ENCODE assay signal across 1 mouse cellular context in the genomic region with DNA sequence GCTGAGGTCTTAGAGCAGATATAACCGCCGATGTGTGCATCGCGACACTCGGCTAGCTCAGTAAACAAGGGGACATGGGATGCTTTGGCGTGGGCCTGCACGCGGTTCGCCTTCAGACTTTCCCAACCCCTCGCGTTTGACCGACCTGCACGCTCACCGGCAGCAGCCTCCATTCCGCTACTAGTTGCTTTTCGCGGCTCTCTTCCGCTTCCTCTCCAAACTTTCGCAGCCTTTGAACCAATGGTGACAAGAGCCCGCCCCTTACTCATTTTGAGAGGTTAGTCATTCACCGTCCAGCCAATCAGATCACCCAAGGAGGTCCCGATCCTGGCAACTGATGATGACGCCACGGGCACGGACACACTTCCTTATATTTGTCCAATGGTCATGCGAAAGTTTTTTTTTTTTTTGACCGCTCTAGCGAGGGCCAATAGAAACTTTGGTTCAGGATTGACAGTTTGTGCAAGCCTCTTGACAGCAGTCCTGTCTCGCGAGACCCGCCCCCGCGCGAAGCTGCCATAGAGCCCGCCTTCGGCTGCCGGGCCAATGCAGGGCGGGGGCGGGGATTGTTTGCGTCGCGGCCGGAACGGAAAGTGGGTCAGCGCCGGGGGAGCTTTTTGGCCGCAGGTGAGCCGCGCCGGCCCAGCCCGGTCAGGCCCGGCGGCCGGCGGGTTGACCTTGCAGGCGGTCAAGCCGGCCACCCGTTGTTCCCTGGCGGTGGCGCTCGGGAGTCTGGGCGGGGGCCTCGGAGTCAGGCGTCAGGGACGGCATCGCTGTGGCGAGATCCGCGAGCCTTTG.
TF ChIP-seq lines count a peak whose summit lies in the region.

TSS of gene Nubp2 (minus strand) at position 216 of the 798 bp plus-strand sequence.
TSS of gene Spsb3 (plus strand) at position 510 of the 798 bp plus-strand sequence.

TF ChIP-seq in MEL, 35 proteins besides CTCF, POLR2A, EP300 and RAD21 (continued from another document):
- TF ChIP-seq MYC (IDR thresholded peaks at IDR 0.05; ENCODE audit: low read depth, low read length) (peak; percentile 78), GATA1 (IDR thresholded peaks at IDR 0.05; ENCODE audit: low read depth, low read length) (no peak), RCOR1 (IDR thresholded peaks at IDR 0.05; ENCODE audit: low read depth, low read length) (no peak), SIN3A (IDR thresholded peaks at IDR 0.05; ENCODE audit: low read length) (peak; percentile 99), USF1 (IDR thresholded peaks at IDR 0.05; ENCODE audit: low read depth, low read length) (0 out of 2 replicates have a peak, but pooled peaks have one; percentile 28), ZKSCAN1 (IDR thresholded peaks at IDR 0.05; ENCODE audit: low read depth, low read length) (peak; percentile 78; the same call in 1 of the 2 replicates), USF2 (IDR thresholded peaks at IDR 0.05; ENCODE audit: borderline replicate concordance in 1 of 2, insufficient read depth in 1 of 2, low read depth in 1 of 2, low read length in 2 of 2) (no peak), POLR2AphosphoS2 (IDR thresholded peaks at IDR 0.05; ENCODE audit: low read length) (peak; percentile 80; the same call in 1 of the 2 replicates), MEF2A (IDR thresholded peaks at IDR 0.05; ENCODE audit: extremely low read depth, insufficient replicate concordance, low read depth, low read length, poor library complexity, severe bottlenecking) (no peak), TAL1 (IDR thresholded peaks at IDR 0.05; ENCODE audit: low read length) (no peak), MAZ (IDR thresholded peaks at IDR 0.05; ENCODE audit: low read depth, low read length) (peak; percentile 22; the same call in 1 of the 2 replicates), KAT2A (conservative IDR thresholded peaks at IDR 0.05; ENCODE audit: low read depth, low read length) (peak; percentile 87), MAFK (IDR thresholded peaks at IDR 0.05; ENCODE audit: borderline replicate concordance, low read depth, low read length) (no peak), BHLHE40 (IDR thresholded peaks at IDR 0.05; ENCODE audit: borderline replicate concordance, low read depth, low read length) (no peak), E2F4 (IDR thresholded peaks at IDR 0.05; ENCODE audit: borderline replicate concordance, low read depth, low read length) (peak; percentile 85; the same call in 1 of the 2 replicates), ZNF384 (IDR thresholded peaks at IDR 0.05; ENCODE audit: low read depth, low read length) (peak; percentile 100), CHD2 (IDR thresholded peaks at IDR 0.05; ENCODE audit: low read length) (peak; percentile 98), MAX (IDR thresholded peaks at IDR 0.05; ENCODE audit: low read length) (peak; percentile 75), TBP (IDR thresholded peaks at IDR 0.05; ENCODE audit: low read depth, low read length) (peak; percentile 66; the same call in 1 of the 2 replicates), ZMIZ1 (IDR thresholded peaks at IDR 0.05; ENCODE audit: low read depth, low read length) (0 out of 2 replicates have a peak, but pooled peaks have one; percentile 69), JUND (IDR thresholded peaks at IDR 0.05; ENCODE audit: low read depth, low read length) (0 out of 2 replicates have a peak, but pooled peaks have one; percentile 36), ELF1 (IDR thresholded peaks at IDR 0.05; ENCODE audit: low read depth, low read length) (peak; percentile 98)
